In genomic region chr5:39143648-39144047, GRCm38 (mm10) we compare ENCODE assay signal across 12 mouse cellular contexts.
DNase-seq lines count a peak whose midpoint lies in the region; ATAC-seq and TF ChIP-seq lines count a peak whose summit lies in the region.
"Had no signal": no experiment of that assay in that cellular context is flagged by ENCODE, and none has a peak within 500 bp of the region (broad histone marks: within the 10 kb centered on the region; RNA-seq: fewer than 3 reads in every experiment).

No protein-coding gene starts in this region.

- H3K4me2 ChIP-seq in limb, embryonic 14.5 days (replicated peaks; ENCODE audit: low read depth, low read length, severe bottlenecking) = no peak overlapping the region
- H3K4me2 ChIP-seq: kidney, embryonic 15.5 days; stomach, embryonic 15.5 days had no signal

- no peak for TF ChIP-seq POLR2A in limb, embryonic 14.5 days (IDR thresholded peaks at IDR 0.05; ENCODE audit: borderline replicate concordance, extremely low read depth, insufficient read depth, insufficient read length)

- H3K4me1 ChIP-seq in limb, embryonic 14.5 days (ENCODE audit: control insufficient read depth, insufficient read depth, low read length) = peaks cover 12% of the 10 kb centered on the region; the same call in 1 of the 2 replicates
- H3K4me1 ChIP-seq in limb, embryonic 10.5 days = no peaks in the 10 kb centered on the region
- H3K4me1 ChIP-seq: kidney, embryonic 15.5 days; stomach, embryonic 15.5 days had no signal

- intact Hi-C loops in gastrocnemius, postnatal 14 days (cut with DNase I; ENCODE audit: low total_unique reads) = no loop called here
- intact Hi-C loops in gastrocnemius, adult 2 months (cut with DNase I) = no loop called here
- intact Hi-C loops in heart, postnatal 10 days (cut with DNase I) = no loop called here

- peak; percentile 6 for DNase-seq in gastrocnemius, postnatal 14 days
- DNase-seq in gastrocnemius, adult 2 months = no peak
- DNase-seq in limb, embryonic 14.5 days (ENCODE audit: low spot score) = peak; percentile 56
- no peak for DNase-seq in limb, embryonic 10.5 days (ENCODE audit: low spot score)
- DNase-seq in adrenal gland, postnatal 14 days = peak; percentile 60
- peak; percentile 78 to 80 for DNase-seq in heart, postnatal 10 days
- no peak for DNase-seq in retina, postnatal 1 day
- DNase-seq in spleen, postnatal 10 days (ENCODE audit: low spot score in 2 of 2) = no peak
- DNase-seq: gastrocnemius, postnatal 10 days; lung, adult 18-20 months had no signal

- no peaks in the 10 kb centered on the region for H3K36me3 ChIP-seq in limb, embryonic 14.5 days (ENCODE audit: control insufficient read depth, insufficient read depth, low read length)
- no peaks in the 10 kb centered on the region for H3K36me3 ChIP-seq in limb, embryonic 10.5 days
- H3K36me3 ChIP-seq: kidney, embryonic 15.5 days; stomach, embryonic 15.5 days had no signal

- no peak for TF ChIP-seq CTCF in gastrocnemius, adult 2 months (IDR thresholded peaks at IDR 0.05)

- H3K27me3 ChIP-seq in limb, embryonic 14.5 days (ENCODE audit: control insufficient read depth, insufficient read depth, low read length) = no peaks in the 10 kb centered on the region
- no peaks in the 10 kb centered on the region for H3K27me3 ChIP-seq in limb, embryonic 10.5 days (ENCODE audit: low read depth, poor library complexity, severe bottlenecking)
- H3K27me3 ChIP-seq: kidney, embryonic 15.5 days; stomach, embryonic 15.5 days had no signal

- ATAC-seq in limb, embryonic 14.5 days (ENCODE audit: low FRiP score, low read depth) = no peak

- H3K9ac ChIP-seq in limb, embryonic 14.5 days (ENCODE audit: low read depth, low read length, severe bottlenecking) = no peak overlapping the region
- H3K9ac ChIP-seq: kidney, embryonic 15.5 days; stomach, embryonic 15.5 days had no signal

- H3K27ac ChIP-seq in gastrocnemius, adult 2 months = no peak overlapping the region
- no peak overlapping the region for H3K27ac ChIP-seq in limb, embryonic 14.5 days (replicated peaks; ENCODE audit: low read depth, low read length)
- H3K27ac ChIP-seq in limb, embryonic 10.5 days = no peak overlapping the region
- H3K27ac ChIP-seq: kidney, embryonic 15.5 days; stomach, embryonic 15.5 days had no signal

- H3K4me3 ChIP-seq in gastrocnemius, adult 2 months = no peak overlapping the region
- no peak overlapping the region for H3K4me3 ChIP-seq in limb, embryonic 14.5 days (replicated peaks; ENCODE audit: low read length)
- no peak overlapping the region for H3K4me3 ChIP-seq in limb, embryonic 10.5 days
- H3K4me3 ChIP-seq: kidney, embryonic 15.5 days; stomach, embryonic 15.5 days had no signal

- no peaks in the 10 kb centered on the region for H3K9me3 ChIP-seq in limb, embryonic 14.5 days (ENCODE audit: control insufficient read depth, low read length)
- H3K9me3 ChIP-seq in limb, embryonic 10.5 days (replicated peaks) = no peaks in the 10 kb centered on the region
- H3K9me3 ChIP-seq: kidney, embryonic 15.5 days; stomach, embryonic 15.5 days had no signal

- 49% methylated on average over 4 of the region's 4 CpGs for WGBS in limb, embryonic 14.5 days
- WGBS in limb, embryonic 10.5 days = 87% methylated on average over 4 of the region's 4 CpGs

Comparison
In these comparisons a context has a peak if more than half of its experiments do, and no peak if none do; other contexts are left out.
1. DNase-seq: peak in gastrocnemius, postnatal 14 days (single experiment), limb, embryonic 14.5 days (single experiment), adrenal gland, postnatal 14 days (single experiment) and heart, postnatal 10 days (2 of 2); none in gastrocnemius, adult 2 months (single experiment), limb, embryonic 10.5 days (single experiment), retina, postnatal 1 day (single experiment) and spleen, postnatal 10 days (0 of 2).